Mouse (Mus musculus): Measurements from ENCODE around the gene Olfr1254.

Olfr1254 gene

DNA sequence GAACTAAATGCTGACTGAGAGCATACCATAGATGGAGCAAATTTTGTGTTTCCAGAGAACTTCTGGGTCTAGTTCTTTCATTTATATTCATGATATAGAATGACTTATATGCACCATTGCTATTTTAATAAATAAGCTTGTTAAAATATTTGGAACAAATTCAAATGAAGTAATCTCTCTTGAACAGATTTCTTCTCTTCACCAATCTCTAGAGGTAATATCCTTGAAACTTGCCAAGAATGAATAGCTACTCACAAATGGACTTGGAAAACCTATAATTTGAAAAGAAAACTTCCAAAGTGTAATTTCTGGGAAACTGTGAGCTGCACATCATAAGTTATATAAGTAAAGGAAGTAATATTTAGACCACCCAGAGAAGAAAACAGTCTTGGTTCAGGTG lies at the start of gene Olfr1254:
TSS of gene Olfr1254 (minus strand) at position 101 of the 400 bp plus-strand sequence.
- in situ Hi-C loops (cut with MseI, MboI): no loop called here

DNA sequence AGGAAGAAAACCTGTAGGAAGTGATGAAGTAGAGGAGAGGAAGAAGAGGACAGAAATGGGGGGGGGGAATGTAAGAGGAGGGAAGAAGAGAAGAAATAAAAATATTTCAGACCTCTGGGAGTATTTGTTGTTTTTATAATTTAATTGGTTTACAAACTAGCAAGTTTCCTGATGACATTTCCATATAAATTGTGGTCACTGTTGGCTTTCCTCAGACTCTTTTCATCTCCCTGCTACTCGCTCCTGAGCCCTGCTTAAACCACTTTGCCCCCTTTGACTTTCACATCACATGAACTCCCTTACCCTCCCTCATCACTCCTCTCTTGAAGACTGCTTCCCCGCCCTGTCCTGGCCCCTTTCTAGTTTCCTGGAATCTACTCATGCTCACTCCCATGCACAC lies 48.0 kb upstream of the Olfr1254 start, which contains the start of gene Olfr1256:
TSS of gene Olfr1256 (minus strand) at position 101 of the 400 bp plus-strand sequence.
- in situ Hi-C loops (cut with MseI, MboI): no loop called here

DNA sequence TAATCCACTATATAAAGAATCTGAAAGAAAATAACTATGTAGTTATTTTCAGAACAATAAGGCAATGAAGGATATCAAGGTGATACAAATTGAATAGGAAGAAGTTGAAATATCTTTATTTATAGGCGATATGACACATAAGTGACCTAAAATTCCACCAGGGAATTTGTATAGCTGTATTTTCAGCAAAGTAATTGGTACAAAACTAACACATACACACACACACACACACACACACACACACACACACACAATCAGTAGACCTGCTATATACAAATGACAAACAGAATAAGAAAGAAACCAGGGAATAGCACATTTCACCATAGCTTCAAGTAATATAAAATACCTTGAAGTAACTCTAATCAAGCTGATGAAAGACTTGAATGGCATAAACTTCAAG lies 26.8 kb upstream of the Olfr1254 start:
- in situ Hi-C loops (cut with MseI, MboI): no loop called here

DNA sequence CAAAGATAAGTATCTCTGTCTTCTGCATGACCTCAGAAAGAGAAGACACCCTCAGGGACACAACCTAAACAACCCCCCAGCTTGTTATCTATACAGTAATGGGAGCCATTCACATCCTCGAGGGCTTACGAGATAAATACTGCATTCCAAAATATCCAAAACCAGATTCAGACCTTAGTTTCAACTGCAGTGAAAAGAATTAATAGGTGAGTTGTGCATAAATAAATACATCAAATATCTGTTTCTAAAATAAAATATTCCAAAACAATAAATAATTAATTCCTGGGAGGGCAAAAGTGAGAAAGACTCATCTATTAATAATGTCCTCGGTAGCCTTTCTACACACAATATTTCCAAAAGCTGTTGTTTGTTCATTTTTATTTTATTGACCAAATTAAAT lies 18.3 kb upstream of the Olfr1254 start, which contains the start of gene Olfr1255:
TSS of gene Olfr1255 (plus strand) at position 301 of the 400 bp plus-strand sequence.
- in situ Hi-C loops (cut with MseI, MboI): no loop called here

DNA sequence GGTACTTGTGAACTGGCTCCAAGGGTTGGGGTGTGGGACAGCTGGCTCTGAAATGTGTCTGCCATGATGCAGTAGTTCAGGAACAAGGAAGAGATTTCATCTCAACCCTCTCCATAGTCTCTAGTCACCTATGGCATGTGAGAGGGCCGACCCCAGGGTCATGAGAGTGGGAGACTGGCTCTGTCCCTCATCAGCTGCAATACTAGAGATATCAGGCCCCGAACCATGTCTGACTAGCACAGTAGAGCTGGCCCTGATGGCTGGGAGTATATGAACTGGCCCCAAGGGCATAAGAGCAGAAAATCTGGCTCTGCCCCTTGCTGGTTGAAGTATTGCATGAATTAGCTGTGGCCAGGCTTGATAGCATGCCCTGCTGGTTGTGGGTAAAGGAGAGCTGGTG lies 17.3 kb upstream of the Olfr1254 start:
- in situ Hi-C loops (cut with MseI, MboI): no loop called here

DNA sequence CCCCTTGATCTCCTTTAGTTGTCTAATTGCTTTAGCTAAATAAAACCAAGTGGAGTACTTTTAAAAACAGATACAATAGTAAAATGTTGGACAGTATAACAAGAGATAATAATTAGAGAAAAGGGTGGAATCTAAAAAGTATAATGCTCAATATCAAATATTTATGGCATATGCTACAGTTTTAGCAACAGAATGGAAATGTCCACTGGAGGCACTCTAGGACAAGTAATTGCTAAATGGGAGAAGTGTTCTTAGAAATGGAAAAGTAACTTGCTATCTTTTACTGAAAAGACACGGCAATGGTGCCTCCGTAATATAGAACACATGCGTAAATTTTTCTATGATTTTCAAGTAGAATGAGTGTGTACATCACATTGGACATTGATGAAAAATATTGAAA lies 6.2 kb upstream of the Olfr1254 start:
- in situ Hi-C loops (cut with MseI, MboI): no loop called here

DNA sequence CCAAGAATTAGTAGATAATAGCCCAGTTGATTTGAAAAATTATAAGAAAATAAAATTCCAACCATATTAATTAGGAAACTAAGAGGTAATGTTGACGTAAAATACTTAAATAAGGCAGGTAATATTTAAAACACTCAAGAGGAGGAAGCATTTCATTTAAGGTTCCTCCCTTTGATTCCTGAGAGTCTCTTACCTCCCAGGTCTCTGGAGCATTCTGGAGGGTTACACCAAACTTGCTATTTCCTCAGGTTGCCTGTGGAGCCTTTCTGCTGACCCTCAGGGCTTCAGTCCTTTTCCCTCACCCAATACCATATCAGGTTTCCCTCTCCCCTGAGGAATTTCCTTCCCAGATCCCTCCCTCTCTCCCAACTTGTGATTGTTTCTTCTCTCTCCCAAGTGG lies 36.4 kb downstream of the Olfr1254 start, which contains the start of gene Olfr1253:
TSS of gene Olfr1253 (minus strand) at position 101 of the 400 bp plus-strand sequence.
- in situ Hi-C loops (cut with MseI, MboI): no loop called here
